In genomic region chr6:107930439-107931173, GRCm38 (mm10) we compare ENCODE assay signal across 19 mouse cellular contexts.
DNase-seq lines count a peak whose midpoint lies in the region; ATAC-seq and TF ChIP-seq lines count a peak whose summit lies in the region.
"Had no signal": no experiment of that assay in that cellular context is flagged by ENCODE, and none has a peak within 500 bp of the region (broad histone marks: within the 10 kb centered on the region; RNA-seq: fewer than 3 reads in every experiment).

No protein-coding gene starts in this region.

- H3K4me2 ChIP-seq in embryonic facial prominence, embryonic 13.5 days = no peak overlapping the region
- no peak overlapping the region for H3K4me2 ChIP-seq in hindbrain, embryonic 15.5 days
- no peak overlapping the region for H3K4me2 ChIP-seq in midbrain, embryonic 16.5 days (ENCODE audit: low read length)
- H3K4me2 ChIP-seq: liver, embryonic 11.5 days had no signal

- H3K9me3 ChIP-seq in embryonic facial prominence, embryonic 13.5 days = no peaks in the 10 kb centered on the region
- H3K9me3 ChIP-seq in embryonic facial prominence, embryonic 10.5 days = no peaks in the 10 kb centered on the region
- H3K9me3 ChIP-seq in hindbrain, embryonic 15.5 days = no peaks in the 10 kb centered on the region
- H3K9me3 ChIP-seq in midbrain, embryonic 16.5 days (replicated peaks; ENCODE audit: control insufficient read depth, low read length, poor library complexity, severe bottlenecking) = no peaks in the 10 kb centered on the region

- H3K9ac ChIP-seq in embryonic facial prominence, embryonic 13.5 days = no peak overlapping the region
- H3K9ac ChIP-seq in hindbrain, embryonic 15.5 days = no peak overlapping the region
- no peak overlapping the region for H3K9ac ChIP-seq in midbrain, embryonic 16.5 days (ENCODE audit: low read depth, low read length)

- 0 out of 2 replicates have a peak, but pooled peaks have one; percentile 23 for ATAC-seq in embryonic facial prominence, embryonic 13.5 days (ENCODE audit: insufficient number of reproducible peaks, insufficient read depth, low FRiP score, low TSS enrichment, low read depth)
- 0 out of 2 replicates have a peak, but pooled peaks have one; percentile 42 for ATAC-seq in hindbrain, embryonic 15.5 days (ENCODE audit: low FRiP score, low read depth)
- no peak for ATAC-seq in midbrain, embryonic 16.5 days
- ATAC-seq: activated CD4-positive, CD25-positive, alpha-beta regulatory T cell, adult 4 months; inflammation-experienced regulatory T-cells, adult 6 months had no signal

- 0 out of 2 replicates have a peak, but pooled peaks have one; percentile 2 for TF ChIP-seq CTCF in layer of hippocampus, adult 2 months (conservative IDR thresholded peaks at IDR 0.05)

- H3K36me3 ChIP-seq in embryonic facial prominence, embryonic 13.5 days = no peaks in the 10 kb centered on the region
- no peaks in the 10 kb centered on the region for H3K36me3 ChIP-seq in embryonic facial prominence, embryonic 10.5 days (replicated peaks)
- no peaks in the 10 kb centered on the region for H3K36me3 ChIP-seq in hindbrain, embryonic 15.5 days
- no peaks in the 10 kb centered on the region for H3K36me3 ChIP-seq in midbrain, embryonic 16.5 days (ENCODE audit: control insufficient read depth, insufficient read depth, low read length)

- no peak for DNase-seq in embryonic facial prominence, embryonic 10.5 days (ENCODE audit: low spot score)
- DNase-seq in layer of hippocampus, adult 2 months (ENCODE audit: low spot score in 2 of 2) = no peak
- no peak for DNase-seq in layer of hippocampus, postnatal 36 days
- no peak for DNase-seq in liver
- no peak for DNase-seq in gastrocnemius, postnatal 14 days
- DNase-seq: adrenal gland, adult 8-10 months; cerebellum, adult 8-10 months; cerebellum, postnatal 36 days; kidney, adult 8-10 months; kidney, postnatal 10 days; lung, adult 18-20 months; lung, postnatal 10 days; thymus, postnatal 14 days had no signal

- WGBS in embryonic facial prominence, embryonic 13.5 days = 67% methylated on average over 8 of the region's 8 CpGs
- 81% methylated on average over 8 of the region's 8 CpGs for WGBS in embryonic facial prominence, embryonic 10.5 days
- 33% methylated on average over 8 of the region's 8 CpGs for WGBS in hindbrain, embryonic 15.5 days
- WGBS in midbrain, embryonic 16.5 days = 27% methylated on average over 8 of the region's 8 CpGs

- H3K27ac ChIP-seq in embryonic facial prominence, embryonic 13.5 days = no peak overlapping the region
- no peak overlapping the region for H3K27ac ChIP-seq in embryonic facial prominence, embryonic 10.5 days (replicated peaks)
- peak overlapping the region; percentile 55 for H3K27ac ChIP-seq in layer of hippocampus, adult 2 months
- H3K27ac ChIP-seq in hindbrain, embryonic 15.5 days (replicated peaks) = 0 out of 2 replicates have a peak overlapping the region, but pooled peaks have one; percentile 31
- peak overlapping the region; percentile 6 for H3K27ac ChIP-seq in midbrain, embryonic 16.5 days (ENCODE audit: low read length)

- no peaks in the 10 kb centered on the region for H3K27me3 ChIP-seq in embryonic facial prominence, embryonic 13.5 days
- no peaks in the 10 kb centered on the region for H3K27me3 ChIP-seq in embryonic facial prominence, embryonic 10.5 days (replicated peaks; ENCODE audit: low read depth, poor library complexity, severe bottlenecking)
- no peaks in the 10 kb centered on the region for H3K27me3 ChIP-seq in hindbrain, embryonic 15.5 days
- H3K27me3 ChIP-seq in midbrain, embryonic 16.5 days (ENCODE audit: control insufficient read depth, insufficient read depth, low read depth, low read length) = no peaks in the 10 kb centered on the region

- no peaks in the 10 kb centered on the region for H3K4me1 ChIP-seq in embryonic facial prominence, embryonic 13.5 days
- no peaks in the 10 kb centered on the region for H3K4me1 ChIP-seq in embryonic facial prominence, embryonic 10.5 days
- H3K4me1 ChIP-seq in hindbrain, embryonic 15.5 days (replicated peaks) = peaks cover 8% of the 10 kb centered on the region; the same call in 1 of the 2 replicates
- H3K4me1 ChIP-seq in midbrain, embryonic 16.5 days (ENCODE audit: control insufficient read depth, insufficient read depth, low read length) = peaks cover 4% of the 10 kb centered on the region; the same call in 1 of the 2 replicates

- intact Hi-C loops in gastrocnemius, postnatal 14 days (cut with DNase I; ENCODE audit: low total_unique reads) = no loop called here

- no peak overlapping the region for H3K4me3 ChIP-seq in embryonic facial prominence, embryonic 13.5 days
- H3K4me3 ChIP-seq in embryonic facial prominence, embryonic 10.5 days = no peak overlapping the region
- H3K4me3 ChIP-seq in layer of hippocampus, adult 2 months = no peak overlapping the region
- no peak overlapping the region for H3K4me3 ChIP-seq in hindbrain, embryonic 15.5 days
- no peak overlapping the region for H3K4me3 ChIP-seq in midbrain, embryonic 16.5 days (ENCODE audit: low read depth, low read length)

Comparison
In these comparisons a context has a peak if more than half of its experiments do, and no peak if none do; other contexts are left out.
1. H3K27ac ChIP-seq: peak in layer of hippocampus, adult 2 months (single experiment), hindbrain, embryonic 15.5 days (single experiment) and midbrain, embryonic 16.5 days (single experiment); none in embryonic facial prominence, embryonic 13.5 days (single experiment) and embryonic facial prominence, embryonic 10.5 days (single experiment).